Mouse (Mus musculus) embryonic fibroblast, embryonic 13.5 days (primary cell): Measurements from ENCODE around the gene Dzip1l.

ENCODE experiments used
- CTCF ChIP-seq: IDR thresholded peaks from 2 replicates; pipeline ENCODE4 v1.5.1; 2011; ENCODE audit warnings: mild to moderate bottlenecking, control low read depth, low read length, moderate library complexity, borderline replicate concordance; ENCODE audit not compliant: insufficient read depth
- POLR2A ChIP-seq: IDR thresholded peaks from 2 replicates; pipeline ENCODE4 v1.6.1; 2011; ENCODE audit warnings: low read depth, mild to moderate bottlenecking, control low read depth, low read length, moderate library complexity

GRCm38 (mm10) chr9:99681980-99682570, 52.8 kb downstream of the Dzip1l start:
- TF ChIP-seq CTCF (no peak), POLR2A (no peak)
